Mouse (Mus musculus): Measurements from ENCODE around the gene Ifnlr1.

DNA sequence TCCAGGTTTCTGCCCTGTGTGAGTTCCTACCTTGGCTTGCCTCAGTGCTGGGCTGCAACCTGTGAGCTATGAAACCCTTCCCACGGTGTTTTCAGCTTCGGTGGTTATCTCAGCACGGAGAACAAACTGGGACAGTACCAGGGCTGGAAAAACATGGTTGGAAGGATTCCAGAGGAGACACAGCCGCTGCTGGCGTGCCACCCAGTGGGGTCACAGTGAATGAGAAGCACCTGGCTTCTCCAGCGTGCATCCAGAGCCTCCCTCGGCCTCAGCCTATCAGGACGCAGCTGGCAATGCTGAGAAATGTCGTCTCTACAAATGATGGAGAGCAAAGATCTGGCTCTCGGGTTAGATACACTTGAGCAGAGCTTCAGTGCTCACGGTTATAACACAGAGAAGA lies 40.3 kb downstream of the Ifnlr1 start:
- TF ChIP-seq CEBPB (IDR thresholded peaks at IDR 0.05; ENCODE audit: low read depth) (no peak), CTCF (IDR thresholded peaks at IDR 0.05; ENCODE audit: control insufficient read depth, insufficient read depth, insufficient read length) (no peak), USF1 (IDR thresholded peaks at IDR 0.05; ENCODE audit: low read depth) (no peak), MAX (IDR thresholded peaks at IDR 0.05) (no peak), MYOD1 (IDR thresholded peaks at IDR 0.05; ENCODE audit: control insufficient read depth, insufficient read length, low read depth) (no peak), FOSL1 (IDR thresholded peaks at IDR 0.05; ENCODE audit: insufficient read depth, low read length, poor library complexity, severe bottlenecking) (no peak), MYOG (IDR thresholded peaks at IDR 0.05; ENCODE audit: control insufficient read depth, extremely low read depth, insufficient read length) (no peak)

Data from C2C12 (cell line).